Mouse (Mus musculus): ENCODE measurements at regions not wholly inside any gene's neighbourhood (a gene's known extent, or its start where the extent isn't known, plus 50 kb on each side); places are given as distances from the start of the nearest gene placed in this dataset.

- no peak for ATAC-seq (ENCODE audit: low read depth)
- no peak overlapping the region for H3K9ac ChIP-seq (ENCODE audit: low read depth, low read length)
These were observed 56.7 kb upstream of the Rasgrp1 start for GRCm38 (mm10) chr2:117399487-117399886.

GRCm38 (mm10) chr2:117403425-117404175 is 60.8 kb upstream of the Rasgrp1 start:
- Histone ChIP-seq H3K9me3 (replicated peaks; ENCODE audit: control insufficient read depth, low read length) (no peaks in the 10 kb centered on the region), H3K36me3 (ENCODE audit: control insufficient read depth, insufficient read depth) (no peaks in the 10 kb centered on the region), H3K9ac (ENCODE audit: low read depth, low read length) (no peak overlapping the region), H3K4me1 (ENCODE audit: control insufficient read depth, low read depth, low read length) (no peaks in the 10 kb centered on the region), H3K4me3 (ENCODE audit: low read depth, low read length) (no peak overlapping the region), H3K27me3 (ENCODE audit: control insufficient read depth, insufficient read depth, low read depth, low read length) (no peaks in the 10 kb centered on the region), H3K4me2 (ENCODE audit: low read depth, low read length) (no peak overlapping the region), H3K27ac (ENCODE audit: low read length) (no peak overlapping the region)
- ATAC-seq (ENCODE audit: low read depth): no peak
- WGBS (ENCODE audit: insufficient replicate concordance): 54% methylated on average over 4 of the region's 4 CpGs

More at GRCm38 (mm10) chr2:117399487-117399886, 56.7 kb upstream of the Rasgrp1 start:
- Histone ChIP-seq H3K27me3 (ENCODE audit: control insufficient read depth, insufficient read depth, low read depth, low read length) (no peaks in the 10 kb centered on the region), H3K4me1 (ENCODE audit: control insufficient read depth, low read depth, low read length) (no peaks in the 10 kb centered on the region), H3K36me3 (ENCODE audit: control insufficient read depth, insufficient read depth) (no peaks in the 10 kb centered on the region), H3K4me3 (ENCODE audit: low read depth, low read length) (no peak overlapping the region), H3K27ac (ENCODE audit: low read length) (no peak overlapping the region), H3K9me3 (replicated peaks; ENCODE audit: control insufficient read depth, low read length) (no peaks in the 10 kb centered on the region), H3K4me2 (ENCODE audit: low read depth, low read length) (no peak overlapping the region)
- 43% methylated on average over 2 of the region's 2 CpGs for WGBS (ENCODE audit: insufficient replicate concordance)

DNA sequence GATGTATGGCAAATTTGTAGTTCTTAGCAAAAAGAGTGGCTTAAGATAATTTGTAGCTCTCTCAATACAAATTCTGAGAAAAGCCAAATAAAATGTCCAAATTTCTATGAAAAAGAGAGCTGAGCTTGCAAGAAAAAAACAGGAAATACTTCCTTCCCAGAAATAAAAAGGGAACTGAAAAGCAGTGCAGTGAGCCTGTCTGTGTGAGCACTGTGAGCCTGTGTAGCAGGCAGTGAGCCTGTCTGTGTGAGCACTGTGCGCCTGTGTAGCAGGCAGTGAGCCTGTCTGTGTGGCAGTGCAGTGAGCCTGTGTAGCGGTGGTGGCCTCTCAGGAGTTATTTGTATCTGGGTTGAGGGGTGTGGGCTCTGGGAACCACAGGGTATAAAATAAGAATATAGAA is 62.7 kb upstream of the Rasgrp1 start:
- Histone ChIP-seq H3K27ac (ENCODE audit: low read length) (no peak overlapping the region), H3K9ac (ENCODE audit: low read depth, low read length) (no peak overlapping the region), H3K9me3 (replicated peaks; ENCODE audit: control insufficient read depth, low read length) (no peaks in the 10 kb centered on the region), H3K4me3 (ENCODE audit: low read depth, low read length) (no peak overlapping the region), H3K27me3 (ENCODE audit: control insufficient read depth, insufficient read depth, low read depth, low read length) (no peaks in the 10 kb centered on the region), H3K4me2 (ENCODE audit: low read depth, low read length) (no peak overlapping the region), H3K36me3 (ENCODE audit: control insufficient read depth, insufficient read depth) (no peaks in the 10 kb centered on the region), H3K4me1 (ENCODE audit: control insufficient read depth, low read depth, low read length) (no peaks in the 10 kb centered on the region)
- 25% methylated on average over 2 of the region's 2 CpGs for WGBS (ENCODE audit: insufficient replicate concordance)
- ATAC-seq (ENCODE audit: low read depth): peak; percentile 60; the same call in 1 of the 2 replicates

GRCm38 (mm10) chr2:117408241-117408640 is 65.4 kb upstream of the Rasgrp1 start:
- H3K27ac ChIP-seq (ENCODE audit: low read length): no peak overlapping the region

GRCm38 (mm10) chr2:117412045-117412606 is 69.3 kb upstream of the Rasgrp1 start:
- no peak for ATAC-seq (ENCODE audit: low read depth)
- WGBS (ENCODE audit: insufficient replicate concordance): 28% methylated on average over 4 of the region's 4 CpGs
- Histone ChIP-seq H3K4me3 (ENCODE audit: low read depth, low read length) (no peak overlapping the region), H3K4me1 (ENCODE audit: control insufficient read depth, low read depth, low read length) (no peaks in the 10 kb centered on the region), H3K27me3 (ENCODE audit: control insufficient read depth, insufficient read depth, low read depth, low read length) (no peaks in the 10 kb centered on the region), H3K4me2 (ENCODE audit: low read depth, low read length) (no peak overlapping the region), H3K9ac (ENCODE audit: low read depth, low read length) (no peak overlapping the region), H3K36me3 (ENCODE audit: control insufficient read depth, insufficient read depth) (no peaks in the 10 kb centered on the region), H3K9me3 (replicated peaks; ENCODE audit: control insufficient read depth, low read length) (no peaks in the 10 kb centered on the region), H3K27ac (ENCODE audit: low read length) (no peak overlapping the region)

More at GRCm38 (mm10) chr2:117408241-117408640, 65.4 kb upstream of the Rasgrp1 start:
- Histone ChIP-seq H3K9ac (ENCODE audit: low read depth, low read length) (no peak overlapping the region), H3K9me3 (replicated peaks; ENCODE audit: control insufficient read depth, low read length) (no peaks in the 10 kb centered on the region), H3K4me1 (ENCODE audit: control insufficient read depth, low read depth, low read length) (no peaks in the 10 kb centered on the region), H3K4me3 (ENCODE audit: low read depth, low read length) (no peak overlapping the region), H3K27me3 (ENCODE audit: control insufficient read depth, insufficient read depth, low read depth, low read length) (no peaks in the 10 kb centered on the region), H3K36me3 (ENCODE audit: control insufficient read depth, insufficient read depth) (no peaks in the 10 kb centered on the region), H3K4me2 (ENCODE audit: low read depth, low read length) (no peak overlapping the region)
- 48% methylated on average over 5 of the region's 5 CpGs for WGBS (ENCODE audit: insufficient replicate concordance)
- ATAC-seq (ENCODE audit: low read depth): no peak

GRCm38 (mm10) chr2:117417229-117417970 is 74.6 kb upstream of the Rasgrp1 start:
- H3K27ac ChIP-seq (ENCODE audit: low read length): no peak overlapping the region
- H3K27me3 ChIP-seq (ENCODE audit: control insufficient read depth, insufficient read depth, low read depth, low read length): no peaks in the 10 kb centered on the region
- H3K36me3 ChIP-seq (ENCODE audit: control insufficient read depth, insufficient read depth): no peaks in the 10 kb centered on the region
- H3K4me3 ChIP-seq (ENCODE audit: low read depth, low read length): no peak overlapping the region
- no peak overlapping the region for H3K4me2 ChIP-seq (ENCODE audit: low read depth, low read length)
- ATAC-seq (ENCODE audit: low read depth): no peak
- H3K9ac ChIP-seq (ENCODE audit: low read depth, low read length): no peak overlapping the region
- H3K9me3 ChIP-seq (replicated peaks; ENCODE audit: control insufficient read depth, low read length): no peaks in the 10 kb centered on the region
- no peaks in the 10 kb centered on the region for H3K4me1 ChIP-seq (ENCODE audit: control insufficient read depth, low read depth, low read length)
- WGBS (ENCODE audit: insufficient replicate concordance): 49% methylated on average over 8 of the region's 8 CpGs

DNA sequence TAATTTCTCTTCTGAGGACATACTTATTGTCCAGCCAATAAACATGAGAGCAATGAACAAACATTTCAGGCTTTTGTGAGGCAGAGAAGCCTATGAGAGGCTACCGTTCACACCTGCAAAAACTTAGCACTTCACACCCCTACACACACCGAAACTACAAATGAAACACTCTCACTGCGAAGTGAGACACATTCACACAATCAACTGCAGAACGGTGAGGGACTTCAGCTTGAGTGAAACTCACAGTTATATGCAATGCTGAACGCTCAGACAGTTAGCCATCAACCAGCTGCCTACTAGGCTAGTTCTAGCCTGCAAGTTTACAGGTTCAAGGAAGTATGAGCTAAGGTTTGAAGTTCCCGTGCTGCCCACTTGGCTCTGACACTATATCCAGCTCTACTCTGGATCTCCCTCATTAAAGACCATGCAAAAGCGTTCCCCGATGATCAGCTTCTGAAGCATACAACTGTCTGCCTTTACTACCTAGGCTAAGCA is 75.4 kb upstream of the Rasgrp1 start:
- H3K9ac ChIP-seq (ENCODE audit: low read depth, low read length): no peak overlapping the region
- H3K4me3 ChIP-seq (ENCODE audit: low read depth, low read length): no peak overlapping the region
- 64% methylated on average over 8 of the region's 8 CpGs for WGBS (ENCODE audit: insufficient replicate concordance)
- no peak for ATAC-seq (ENCODE audit: low read depth)
- H3K4me1 ChIP-seq (ENCODE audit: control insufficient read depth, low read depth, low read length): no peaks in the 10 kb centered on the region
- H3K4me2 ChIP-seq (ENCODE audit: low read depth, low read length): no peak overlapping the region
- H3K27ac ChIP-seq (ENCODE audit: low read length): no peak overlapping the region
- H3K27me3 ChIP-seq (ENCODE audit: control insufficient read depth, insufficient read depth, low read depth, low read length): no peaks in the 10 kb centered on the region
- no peaks in the 10 kb centered on the region for H3K36me3 ChIP-seq (ENCODE audit: control insufficient read depth, insufficient read depth)
- no peaks in the 10 kb centered on the region for H3K9me3 ChIP-seq (replicated peaks; ENCODE audit: control insufficient read depth, low read length)

DNA sequence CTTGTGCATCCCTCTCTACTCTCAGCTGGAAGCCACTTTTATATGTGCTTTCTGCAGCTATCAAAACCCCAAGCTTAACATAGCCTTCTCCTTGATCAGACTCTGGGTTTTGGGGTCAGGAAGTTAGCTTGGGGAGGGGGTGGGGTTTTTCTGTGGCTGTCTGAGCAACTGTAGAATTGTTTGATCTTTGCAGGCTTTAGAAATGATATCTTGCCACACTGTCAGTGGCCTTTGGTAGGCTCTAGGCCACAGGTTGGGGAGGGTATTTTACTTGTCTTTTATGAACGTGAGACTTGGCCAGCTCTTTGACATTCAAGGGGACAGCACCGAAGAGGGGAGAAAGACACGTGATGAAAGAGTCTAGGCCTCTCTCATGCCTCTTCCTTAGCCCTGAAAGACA is 75.9 kb upstream of the Rasgrp1 start:
- no peaks in the 10 kb centered on the region for H3K36me3 ChIP-seq (ENCODE audit: control insufficient read depth, insufficient read depth)
- no peak for ATAC-seq (ENCODE audit: low read depth)
- H3K4me3 ChIP-seq (ENCODE audit: low read depth, low read length): no peak overlapping the region
- H3K4me2 ChIP-seq (ENCODE audit: low read depth, low read length): no peak overlapping the region
- no peaks in the 10 kb centered on the region for H3K9me3 ChIP-seq (replicated peaks; ENCODE audit: control insufficient read depth, low read length)
- H3K27ac ChIP-seq (ENCODE audit: low read length): no peak overlapping the region
- H3K27me3 ChIP-seq (ENCODE audit: control insufficient read depth, insufficient read depth, low read depth, low read length): no peaks in the 10 kb centered on the region
- H3K9ac ChIP-seq (ENCODE audit: low read depth, low read length): no peak overlapping the region
- no peaks in the 10 kb centered on the region for H3K4me1 ChIP-seq (ENCODE audit: control insufficient read depth, low read depth, low read length)
- WGBS (ENCODE audit: insufficient replicate concordance): 60% methylated on average over 3 of the region's 3 CpGs

DNA sequence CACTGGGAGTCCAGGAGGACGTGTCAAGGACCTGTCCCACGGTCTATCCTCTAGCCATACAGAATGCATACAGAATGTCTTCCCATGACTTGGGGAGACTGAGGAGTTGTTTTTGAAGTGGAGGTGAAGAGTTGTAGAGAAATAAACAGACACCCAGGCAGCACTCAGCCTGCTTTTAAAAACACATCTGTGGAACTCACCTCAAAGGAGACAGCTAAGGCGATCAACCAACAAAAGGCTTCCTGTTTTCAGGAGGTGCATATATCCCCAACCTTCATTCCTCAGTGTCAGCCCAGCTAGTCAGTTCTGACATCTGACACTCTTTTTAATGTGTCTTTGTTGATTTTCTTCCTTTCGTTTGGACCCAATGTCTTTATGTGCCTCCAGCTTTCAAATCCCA is 78.6 kb upstream of the Rasgrp1 start:
- H3K9ac ChIP-seq (ENCODE audit: low read depth, low read length): no peak overlapping the region
- H3K4me1 ChIP-seq (ENCODE audit: control insufficient read depth, low read depth, low read length): no peaks in the 10 kb centered on the region
- no peak overlapping the region for H3K27ac ChIP-seq (ENCODE audit: low read length)
- no peak overlapping the region for H3K4me3 ChIP-seq (ENCODE audit: low read depth, low read length)
- no peaks in the 10 kb centered on the region for H3K36me3 ChIP-seq (ENCODE audit: control insufficient read depth, insufficient read depth)
- WGBS (ENCODE audit: insufficient replicate concordance): 46% methylated on average over 4 of the region's 4 CpGs
- ATAC-seq (ENCODE audit: low read depth): no peak
- no peak overlapping the region for H3K4me2 ChIP-seq (ENCODE audit: low read depth, low read length)
- H3K9me3 ChIP-seq (replicated peaks; ENCODE audit: control insufficient read depth, low read length): no peaks in the 10 kb centered on the region
- H3K27me3 ChIP-seq (ENCODE audit: control insufficient read depth, insufficient read depth, low read depth, low read length): no peaks in the 10 kb centered on the region

Data from liver, embryonic 16.5 days (tissue).